Mouse (Mus musculus) cerebellum, postnatal 25 days (tissue): ENCODE results near the gene Ppp1r10.
A peak's percentile ranks its signal among the peaks of the same experiment; 100 is the strongest.
"Not testable (repeated sequence)": the region's sequence is repeated elsewhere in the genome, so short reads cannot be mapped to it uniquely, and the experiment has no call there.

ENCODE experiments used
- DNase-seq, 2 experiments: peaks; one replicate each; pipeline ENCODE4 v3.0.0; 2021; ENCODE audit warnings: mixed read lengths in 2 of 2

Ppp1r10 gene

DNA sequence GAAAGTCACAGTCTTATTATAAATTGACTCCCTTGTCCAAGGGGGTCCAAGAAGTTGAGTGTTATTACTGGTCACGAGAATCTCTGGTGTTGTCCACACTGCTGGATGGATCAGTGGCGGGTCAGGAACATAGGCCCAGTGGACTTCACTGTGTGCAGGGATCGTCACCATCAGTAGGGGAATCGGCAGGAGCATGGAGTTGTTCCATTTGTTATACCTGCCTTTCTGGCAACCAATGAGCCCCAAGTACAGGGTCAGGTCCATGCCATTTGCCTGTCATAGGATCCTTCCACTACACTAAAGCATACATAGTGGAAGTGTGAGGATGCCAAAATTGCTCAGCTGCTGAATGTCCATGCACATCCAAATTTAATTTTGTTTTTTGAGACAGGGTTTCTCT lies 16.4 kb downstream of the Ppp1r10 start:
- DNase-seq, result no peak

DNA sequence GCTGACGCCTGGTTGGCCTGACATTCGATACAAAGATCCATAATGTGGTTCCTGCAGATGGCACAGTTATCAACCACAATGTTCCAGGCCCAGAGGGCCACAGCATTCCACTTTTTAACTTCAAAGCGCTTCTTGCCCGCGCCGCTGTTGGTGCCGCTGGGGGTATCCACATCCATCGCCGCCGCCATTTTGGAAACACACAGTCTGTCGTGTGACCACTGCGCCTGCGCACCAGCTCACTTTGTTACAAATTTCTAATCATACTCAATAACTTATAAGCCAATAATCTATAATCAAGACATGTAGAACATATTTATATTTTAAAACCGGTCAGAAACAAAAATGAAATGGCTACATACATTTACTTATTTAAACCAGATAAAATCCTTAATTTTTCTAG lies 19.5 kb downstream of the Ppp1r10 start:
- not testable (repeated sequence) for DNase-seq

DNA sequence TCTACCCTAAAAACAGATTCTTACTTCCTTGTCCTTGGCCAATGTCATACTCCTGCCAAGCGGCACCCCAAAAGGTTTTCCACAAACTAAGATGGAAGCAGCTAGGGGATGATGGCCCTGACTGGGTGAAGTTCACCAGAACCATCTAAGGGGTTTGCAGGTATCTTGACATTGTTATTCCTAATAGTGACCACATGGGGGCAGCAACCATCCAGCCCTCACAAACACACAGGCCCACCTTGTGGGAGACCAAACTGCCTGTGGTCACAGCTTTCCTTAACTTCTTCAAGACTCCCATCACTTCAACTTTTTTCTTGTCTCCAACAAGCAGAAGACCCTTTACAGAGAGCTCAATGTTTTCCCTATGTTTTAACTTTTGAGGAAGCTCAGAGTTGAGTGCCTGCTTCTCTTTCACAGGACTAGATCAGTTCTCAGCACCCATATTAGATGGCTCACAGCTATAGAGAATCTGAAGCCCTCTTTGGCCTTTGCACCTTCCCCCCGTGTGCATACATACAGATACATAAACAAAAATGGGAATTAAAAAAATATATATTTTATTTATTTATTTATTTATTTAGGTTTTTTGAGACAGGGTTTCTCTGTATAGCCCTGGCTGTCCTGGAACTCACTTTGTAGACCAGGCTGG lies 21.6 kb downstream of the Ppp1r10 start:
- DNase-seq, result peak; percentile 57 to 63

DNA sequence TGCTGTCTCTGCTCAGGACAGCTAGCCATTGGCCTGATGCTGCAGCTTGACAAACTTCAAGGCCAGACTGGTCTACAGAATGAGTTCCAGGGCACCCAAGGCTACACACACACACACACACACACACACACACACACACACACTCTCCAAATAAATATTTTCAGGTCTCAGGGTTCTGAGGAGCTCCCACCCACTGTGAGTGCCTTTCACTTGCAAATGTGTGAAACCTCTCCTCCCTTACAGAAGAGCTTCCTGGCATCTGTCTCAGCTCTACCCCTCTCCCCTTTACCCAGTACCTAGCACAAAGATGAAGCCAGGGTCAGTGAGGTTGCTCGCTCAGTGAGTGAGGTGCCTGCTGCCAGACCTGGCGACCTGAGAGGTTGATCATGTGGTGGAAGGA lies 22.9 kb downstream of the Ppp1r10 start:
- DNase-seq, result no peak

DNA sequence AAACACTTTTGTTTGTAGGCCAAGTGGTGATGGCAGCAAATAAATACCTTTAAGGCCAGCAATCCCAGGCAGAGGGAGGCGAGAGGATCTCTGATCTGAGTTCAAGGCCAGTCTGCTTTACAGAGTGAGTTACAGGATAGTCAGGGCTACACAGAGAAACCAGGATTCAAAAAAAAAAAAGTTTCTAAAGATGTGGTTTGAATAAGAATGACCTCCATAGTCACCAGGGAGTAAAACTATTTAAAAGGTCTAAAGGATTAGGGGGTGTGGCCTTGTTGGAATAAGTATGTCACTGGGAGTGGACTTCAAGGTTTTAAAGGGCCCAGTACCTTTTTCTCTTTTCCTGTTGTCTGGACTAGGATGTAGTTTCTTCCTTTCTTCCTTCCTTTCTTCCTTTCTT lies 23.7 kb downstream of the Ppp1r10 start:
- no peak for DNase-seq

DNA sequence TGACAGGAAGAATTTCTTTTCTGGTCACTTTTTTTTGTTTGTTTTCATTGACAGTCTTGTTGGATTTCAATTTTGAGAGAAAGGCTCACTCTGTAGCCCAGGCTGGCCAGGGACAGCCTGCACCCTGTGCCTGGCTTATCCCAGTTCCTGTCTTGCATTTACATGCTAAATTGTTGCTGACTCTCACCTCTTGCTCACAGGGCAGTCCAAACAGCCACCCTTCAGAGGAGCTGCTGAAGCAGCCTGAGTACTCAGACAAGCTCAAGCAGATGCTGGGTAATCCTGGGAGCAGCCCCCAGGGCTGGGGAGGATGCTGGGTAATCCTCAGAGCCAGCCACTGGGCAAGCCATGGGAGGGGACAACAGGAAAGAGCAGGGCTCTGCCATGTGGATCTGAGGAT lies 34.7 kb downstream of the Ppp1r10 start:
- not testable (repeated sequence) for DNase-seq

DNA sequence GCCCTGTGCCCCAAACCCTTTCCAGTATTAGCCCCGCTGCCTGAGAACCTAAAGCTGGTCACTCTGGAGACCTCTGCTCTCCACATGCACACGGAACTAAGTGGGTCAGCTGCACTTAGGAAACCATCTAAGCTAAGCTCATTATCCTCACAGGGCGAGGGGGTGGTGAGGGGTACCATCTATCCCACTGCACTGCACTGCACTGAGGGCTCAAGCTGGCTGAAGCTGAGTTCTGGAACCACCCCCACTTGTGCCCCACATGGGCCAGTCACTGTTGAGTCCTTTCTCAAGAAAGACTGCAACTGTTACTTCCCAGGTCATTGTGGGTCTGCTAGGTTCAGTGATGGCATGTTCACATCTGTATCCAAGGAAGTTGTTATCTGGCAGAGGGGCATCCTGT lies 36.3 kb downstream of the Ppp1r10 start:
- not testable (repeated sequence) for DNase-seq

DNA sequence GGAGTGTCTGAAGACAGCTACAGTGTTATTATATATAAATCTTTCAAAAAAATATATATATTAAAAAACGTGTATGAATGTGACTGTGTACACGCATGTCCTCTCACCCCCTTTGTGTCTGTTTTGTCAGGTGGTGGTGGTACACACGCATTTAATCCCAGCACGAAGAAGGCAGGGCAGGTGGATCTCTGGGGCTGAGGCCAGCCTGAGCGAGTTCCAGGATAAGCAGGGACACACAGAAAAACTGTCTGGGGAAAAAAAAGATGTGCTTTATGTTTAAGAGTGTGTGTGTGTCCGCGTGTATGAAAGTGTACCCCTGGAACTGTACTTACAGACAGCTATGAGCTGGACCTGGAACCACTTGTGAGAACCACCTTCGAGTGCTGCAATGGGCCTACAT lies 38.4 kb downstream of the Ppp1r10 start:
- DNase-seq, result no peak

DNA sequence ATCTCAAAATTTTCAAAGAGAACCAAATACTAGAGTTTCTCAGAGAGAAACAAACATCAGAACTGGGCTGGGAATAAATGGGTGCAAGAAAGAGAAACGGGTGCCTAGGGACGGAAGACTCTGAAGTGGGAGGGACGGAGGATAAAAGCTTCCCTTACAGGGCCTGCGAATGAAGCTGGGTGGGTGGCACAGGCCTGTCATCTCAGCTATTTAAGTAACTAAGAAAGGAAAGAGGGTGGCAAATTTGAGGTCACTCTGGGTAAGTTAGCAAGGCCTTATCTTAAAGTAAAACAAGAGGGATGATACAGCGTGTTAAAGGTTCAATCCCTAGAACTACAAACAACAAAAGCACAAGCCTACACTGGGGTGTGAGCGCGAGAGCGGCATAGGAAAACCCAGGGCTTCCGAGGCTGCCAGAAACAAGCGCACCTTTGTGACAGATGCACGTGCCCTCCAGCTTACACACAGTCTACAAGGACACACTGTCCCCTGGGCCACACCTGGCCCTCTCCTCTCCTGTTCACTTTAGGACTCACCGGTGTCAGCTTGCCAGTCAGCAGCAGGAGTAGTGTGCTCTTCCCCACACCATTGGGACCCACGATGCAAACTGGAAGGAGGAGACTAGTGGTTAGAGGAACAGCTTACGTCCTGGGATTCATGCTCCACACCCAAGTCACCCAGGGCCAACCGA lies 42.4 kb downstream of the Ppp1r10 start:
- DNase-seq, result no peak

DNA sequence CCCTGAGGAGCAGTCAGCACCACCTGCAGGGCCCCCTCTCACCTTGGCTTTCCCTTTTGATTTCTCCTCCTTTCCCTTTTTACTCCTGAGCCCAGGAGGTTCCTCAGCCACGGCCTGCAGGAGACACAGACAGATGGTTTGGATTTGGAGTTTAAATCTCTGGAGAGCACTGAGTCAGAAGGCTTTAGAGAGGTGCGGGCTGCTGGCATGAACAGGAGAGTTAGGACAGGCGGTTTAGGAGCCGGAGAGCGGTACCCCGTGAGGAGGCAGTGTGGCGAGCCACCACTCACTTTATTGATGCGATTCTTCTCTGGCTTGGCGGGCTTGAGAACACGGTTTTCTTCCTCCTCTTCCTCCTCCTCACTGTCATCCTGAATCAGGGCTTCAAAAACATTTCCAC lies 47.0 kb downstream of the Ppp1r10 start:
- peak; percentile 28 to 31 for DNase-seq

DNA sequence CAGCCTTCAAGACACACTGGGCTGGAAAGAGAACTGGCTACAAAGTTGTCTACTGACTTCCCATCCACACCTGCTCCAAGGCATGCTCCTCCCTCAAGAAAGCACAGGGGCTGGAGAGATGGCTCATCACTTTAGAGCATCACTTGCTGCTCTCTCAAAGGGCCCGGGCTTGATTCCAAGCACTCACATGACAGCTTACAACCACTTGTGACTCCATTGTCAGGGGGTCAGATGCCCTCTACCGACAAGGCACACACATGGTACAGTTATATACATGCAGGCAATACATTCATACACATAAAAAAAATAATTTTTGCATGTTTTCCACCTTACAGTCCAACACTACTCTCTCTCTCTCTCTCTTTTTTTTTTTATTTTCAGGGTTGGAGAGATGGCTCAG lies 51.4 kb downstream of the Ppp1r10 start:
- DNase-seq, result peak in 1 of 2 experiments; percentile 10

DNA sequence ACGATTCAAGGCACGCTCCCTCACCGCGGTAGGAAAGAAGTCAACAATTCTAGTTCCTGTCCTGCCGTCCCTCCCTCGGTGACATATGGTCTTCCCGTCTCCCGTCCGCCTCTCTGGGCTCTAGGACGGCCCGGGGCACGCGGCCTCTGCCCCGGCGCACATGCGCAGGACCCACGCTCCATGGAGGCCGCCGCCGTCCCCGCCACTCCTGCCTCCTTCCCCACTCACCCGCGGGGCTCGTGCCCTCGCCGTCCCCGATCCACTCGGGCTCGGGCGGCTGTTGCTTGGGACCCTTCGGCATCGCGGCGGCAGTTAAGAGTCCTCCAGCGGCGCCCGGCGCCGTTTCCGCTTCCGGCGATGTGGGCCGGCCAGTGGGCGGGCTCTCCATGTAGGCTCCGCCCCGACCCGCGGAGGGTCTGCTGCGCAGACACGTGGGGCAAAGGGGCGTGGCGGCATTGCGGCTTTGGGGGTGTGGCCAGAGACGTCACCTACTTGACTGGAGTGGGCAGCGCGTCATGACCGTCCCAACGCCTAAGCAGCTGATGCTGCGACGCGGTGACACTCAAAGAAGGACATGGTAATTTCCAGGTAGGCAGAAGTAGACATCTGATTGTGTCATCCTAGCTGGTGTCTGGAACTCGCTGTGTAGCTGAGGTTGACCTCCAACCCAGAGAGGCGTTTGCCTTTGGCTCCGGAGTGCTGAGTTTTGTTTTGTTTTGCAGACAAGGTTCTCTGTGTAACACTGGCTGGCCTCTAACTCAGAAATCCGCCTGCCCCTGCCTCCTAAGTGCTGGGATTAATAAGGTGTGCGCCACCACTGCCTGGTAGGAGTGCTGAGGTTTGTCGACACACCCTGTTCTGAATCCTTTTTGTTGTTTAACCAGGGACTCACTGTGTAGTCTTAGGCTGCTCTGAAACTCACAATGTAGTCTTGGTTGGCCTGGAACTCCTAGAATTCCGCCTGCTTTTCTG lies 53.5 kb downstream of the Ppp1r10 start, which contains the start of gene Abcf1:
Abcf1 (minus strand) TSS at position 344 of the 972 bp plus-strand sequence.
- DNase-seq, result peak; percentile 99 to 100

DNA sequence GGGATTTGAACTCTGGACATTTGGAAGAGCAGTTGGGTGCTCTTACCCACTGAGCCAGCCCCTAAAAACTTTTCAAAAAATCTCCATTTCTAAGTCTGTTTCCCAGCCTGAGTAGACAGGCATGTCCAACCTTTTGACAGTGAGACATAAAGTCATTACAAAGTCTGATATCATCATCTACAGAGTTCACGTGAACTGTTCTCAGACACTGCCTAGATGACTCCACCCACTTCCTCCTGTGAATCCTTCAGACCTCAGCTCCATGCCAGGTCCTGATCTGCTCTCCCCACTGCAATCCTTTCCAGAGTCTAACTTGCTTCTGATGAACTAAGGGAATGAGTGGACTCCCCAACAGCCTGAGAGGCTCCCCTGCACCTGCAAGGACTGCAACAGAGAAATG lies 55.9 kb downstream of the Ppp1r10 start:
- DNase-seq, result no peak

DNA sequence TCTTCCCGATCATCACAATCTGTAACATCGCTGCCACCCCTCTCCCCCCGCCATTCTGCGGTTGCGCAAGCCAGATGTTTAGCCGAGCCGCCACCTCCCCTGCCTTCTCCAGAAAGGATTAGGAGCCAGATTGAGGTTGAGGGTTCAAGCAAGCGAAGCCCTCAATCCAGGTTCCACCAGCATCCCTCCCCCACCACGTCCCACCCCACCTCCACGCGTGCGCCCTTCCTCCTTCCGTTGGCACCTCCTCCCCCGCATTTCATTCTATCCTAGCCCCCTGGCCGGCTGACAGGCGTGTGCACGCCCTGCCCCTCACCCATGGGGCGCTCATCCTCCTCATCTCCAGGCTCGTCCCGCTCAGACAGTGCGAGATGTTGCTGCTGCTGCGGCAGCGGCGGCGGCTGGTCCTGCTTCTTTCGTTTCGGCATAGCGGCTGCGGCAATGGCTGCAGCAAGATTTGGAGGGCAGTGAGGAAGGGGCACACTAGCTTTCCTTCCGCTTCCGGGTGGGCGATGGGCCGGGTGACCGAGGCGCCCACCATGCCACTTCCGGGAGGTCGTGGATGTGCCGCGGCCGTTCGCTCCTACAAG lies 62.7 kb downstream of the Ppp1r10 start:
- DNase-seq, result no peak

DNA sequence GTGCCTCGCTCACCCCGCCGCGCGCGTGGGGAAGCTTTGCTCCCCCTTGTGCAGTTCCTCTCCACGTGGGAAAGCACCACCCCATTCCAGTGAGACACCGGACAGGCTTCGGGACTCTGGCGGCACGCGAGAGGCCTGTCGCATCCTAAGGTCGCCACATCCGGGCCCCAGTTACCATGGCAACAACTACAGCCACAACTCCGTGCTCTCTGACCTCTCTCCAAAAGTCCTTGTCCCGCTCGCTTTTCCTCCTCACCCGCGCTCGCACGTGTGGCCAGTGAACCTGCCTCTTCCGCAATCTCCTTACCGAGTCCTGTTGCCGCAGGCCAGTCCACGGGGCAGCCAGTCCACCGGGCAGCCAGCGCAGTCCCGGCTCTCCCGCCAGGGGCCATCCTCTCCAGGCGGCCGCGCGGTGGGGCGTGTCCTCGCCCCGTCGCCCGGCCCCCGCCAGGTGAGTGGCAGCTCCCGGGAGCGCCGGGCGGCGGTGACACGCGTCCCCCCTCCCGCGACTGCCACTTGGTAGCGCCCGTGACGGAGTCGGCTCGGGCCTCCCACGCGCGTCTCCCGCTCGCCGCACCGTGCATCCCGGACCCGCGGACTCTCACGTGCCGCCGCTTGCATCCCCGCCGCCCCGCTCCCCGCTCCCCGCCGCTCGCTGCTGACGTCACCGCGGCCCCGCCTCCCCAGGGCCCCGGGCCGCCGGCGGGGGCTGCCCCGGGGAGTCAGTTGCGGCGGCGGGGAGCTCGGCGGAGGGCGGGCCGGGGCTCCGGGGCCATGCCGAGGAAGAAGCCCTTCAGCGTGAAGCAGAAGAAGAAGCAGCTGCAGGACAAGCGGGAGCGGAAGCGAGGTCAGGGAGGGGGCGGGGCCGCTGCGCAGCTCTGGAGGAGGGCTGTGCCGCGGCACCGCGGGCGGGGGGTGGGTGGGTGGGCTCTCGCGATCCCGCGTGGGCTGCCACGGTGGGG lies 63.4 kb downstream of the Ppp1r10 start, which contains the start of the genes Gnl1 and Prr3:
Gnl1 (plus strand) TSS at position 451 of the 962 bp plus-strand sequence.
Prr3 (minus strand) TSS at position 836 of the 962 bp plus-strand sequence.
- peak; percentile 94 to 96 for DNase-seq

DNA sequence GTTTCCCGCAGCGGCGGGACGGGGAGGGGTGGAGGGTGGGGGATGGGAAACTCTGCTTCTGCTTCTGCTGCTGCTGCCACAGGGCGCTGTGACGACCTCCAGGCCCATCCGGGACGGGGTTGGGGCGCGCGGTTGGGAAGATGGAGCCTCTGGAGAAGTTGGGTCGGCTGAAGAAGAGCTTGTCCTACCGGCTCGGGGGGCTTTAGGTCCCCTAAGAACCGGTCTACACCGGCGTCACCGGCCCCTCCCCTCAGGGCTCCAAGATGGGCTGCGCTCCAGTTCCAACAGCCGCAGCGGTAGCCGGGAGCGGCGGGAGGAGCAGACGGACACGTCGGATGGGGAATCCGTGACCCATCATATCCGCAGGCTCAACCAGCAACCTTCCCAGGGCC lies 64.1 kb downstream of the Ppp1r10 start:
- DNase-seq, result peak; percentile 72 to 79

DNA sequence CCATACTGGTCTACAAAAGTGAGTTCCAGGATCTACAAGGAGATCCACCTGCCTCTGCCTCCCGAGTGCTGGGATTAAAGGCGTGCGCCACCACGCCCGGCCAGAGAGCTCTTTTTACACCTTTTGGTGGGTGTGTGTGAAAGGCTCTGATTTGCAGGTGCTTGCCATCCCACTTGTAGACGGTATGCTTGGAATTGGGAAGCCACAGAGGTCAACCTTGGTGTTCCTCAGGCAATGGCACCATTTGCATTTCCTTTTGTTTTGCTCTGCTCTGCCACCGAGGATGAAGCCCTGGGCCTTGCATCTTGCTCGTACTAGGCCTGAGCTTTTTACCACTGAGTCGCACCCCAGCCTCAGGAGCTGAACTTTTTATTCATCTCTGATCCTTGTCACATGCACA lies 65.5 kb downstream of the Ppp1r10 start:
- DNase-seq, result no peak
